Mouse (Mus musculus) kidney, adult 2 months (tissue): ENCODE results near the gene P2rx4.

Experiments used
- CTCF ChIP-seq: fragments of 200-500 bp; conservative IDR thresholded peaks from 2 replicates; pipeline ENCODE4 v1.5.1; 2011; ENCODE audit warnings: low read depth, mild to moderate bottlenecking, control low read depth, low read length, moderate library complexity, mixed read lengths; ENCODE audit not compliant: insufficient read depth, insufficient read length
- POLR2A ChIP-seq: fragments of 200-500 bp; IDR thresholded peaks from one replicate; pipeline ENCODE4 v1.6.1; 2011; ENCODE audit warnings: low read depth, low read length, control low read depth

GRCm38 (mm10) chr5:122695516-122695915, 11.8 kb upstream of the P2rx4 start:
- no peak for TF ChIP-seq CTCF
- no peak for TF ChIP-seq POLR2A
